Mouse (Mus musculus) Patski (cell line): ENCODE measurements around the gene Zc3h18. TPM values are rescaled to one million over a fixed set of nuclear protein-coding genes. Genes with fewer than 3 reads are reported as not detected.

Source experiments
- ATAC-seq: fragments of 100-300 bp; one replicate; pipeline ENCODE4 v1.8.0; 2021
- CTCF ChIA-PET: fragments of 350-600 bp; sonication (Branson Sonifier 250); formaldehyde crosslinking; loops from one replicate; lab custom pipeline; 2022; ENCODE audit warnings: inconsistent platforms; lab: Charles Lee
- POLR2A ChIA-PET: fragments of 350-600 bp; sonication (Branson Sonifier 250); formaldehyde crosslinking; loops from one replicate; lab custom pipeline; 2022; ENCODE audit warnings: antibody characterized with exemption, inconsistent platforms; lab: Charles Lee
- DNase-seq: peaks from one replicate; pipeline ENCODE4 v3.0.0-alpha.2; 2011; ENCODE audit warnings: low read depth, low spot score
- H3K27me3 ChIP-seq: fragments of 371-371 bp; one replicate; pipeline ENCODE4 v1.5.1; 2021
- CTCF ChIP-seq: fragments of 100-300 bp; IDR thresholded peaks from one replicate; pipeline ENCODE4 v1.5.1; 2021
- in situ Hi-C: fragments of 300-500 bp; cut with MboI; formaldehyde crosslinking; loops from 3 replicates; pipeline ENCODE4 v1.11.1; 2018; ENCODE audit warnings: low pct_unique_long_range_greater_than_20kb, mixed read lengths
- polyA plus RNA-seq: library from polyadenylated mRNA; unstranded; gene quantifications from one replicate; pipeline ENCODE4 v1.2.3, GENCODE M21; 2021

Gene Zc3h18
- polyA plus RNA-seq: 54.1 TPM

GRCm38 (mm10) chr8:122376365-122377231 is at the start of gene Zc3h18:
TSS of gene Zc3h18 (plus strand) at chr8:122376609.
- in situ Hi-C loops: loop anchor here (5.0 kb wide), 1 partner anchor 84 kb away; no protein-coding TSS in a partner anchor
- no peak for TF ChIP-seq CTCF
- peak; percentile 68 for ATAC-seq
- peak; percentile 85 for DNase-seq
- no peaks in the 10 kb centered on the region for H3K27me3 ChIP-seq
- POLR2A ChIA-PET: interaction anchor here (0.7 to 1.6 kb wide), 3 partner anchors 10 to 20 kb away, joined by 3 to 5 read pairs (median 3); no protein-coding TSS in a partner anchor
- CTCF ChIA-PET: interaction anchor here (0.9 kb wide), 1 partner anchor 11 kb away, joined by 3 read pairs; no protein-coding TSS in a partner anchor

GRCm38 (mm10) chr8:122329072-122329471 is 47.3 kb upstream of the Zc3h18 start:
- no peak for DNase-seq
- ChIA-PET POLR2A (no interaction called here), CTCF (interaction anchor here (1.4 to 5.8 kb wide), 3 partner anchors 10 to 54 kb away, joined by 3 to 46 read pairs (median 5); no protein-coding TSS in a partner anchor)
- H3K27me3 ChIP-seq: no peaks in the 10 kb centered on the region
- TF ChIP-seq CTCF: no peak
- in situ Hi-C loops: no loop called here
- no peak for ATAC-seq

- POLR2A ChIA-PET: no interaction called here
- CTCF ChIA-PET: interaction anchor here (1.4 to 5.8 kb wide), 5 partner anchors 9 to 352 kb away, joined by 3 to 46 read pairs (median 8); no protein-coding TSS in a partner anchor
- no peaks in the 10 kb centered on the region for H3K27me3 ChIP-seq
- no peak for DNase-seq
- in situ Hi-C loops: loop anchor here (5.0 kb wide), 1 partner anchor 47 kb away; the partner anchor contains the start of gene Zfpm1
- TF ChIP-seq CTCF: no peak
- no peak for ATAC-seq
Measured at GRCm38 (mm10) chr8:122329553-122330239, 46.7 kb upstream of the Zc3h18 start.

- H3K27me3 ChIP-seq: no peaks in the 10 kb centered on the region
- CTCF ChIA-PET: interaction anchor here (1.3 to 5.8 kb wide), 6 partner anchors 8 to 353 kb away, joined by 3 to 46 read pairs (median 6); no protein-coding TSS in a partner anchor
- no peak for TF ChIP-seq CTCF
- DNase-seq: no peak
- in situ Hi-C loops: loop anchor here (5.0 kb wide), 1 partner anchor 48 kb away; the partner anchor contains the start of gene Zfpm1
- POLR2A ChIA-PET: interaction anchor here (0.6 to 1.1 kb wide), 3 partner anchors 20 to 373 kb away, joined by 3 to 4 read pairs (median 3); no protein-coding TSS in a partner anchor
- no peak for ATAC-seq
Measured at GRCm38 (mm10) chr8:122330446-122331133, 45.8 kb upstream of the Zc3h18 start.

GRCm38 (mm10) chr8:122331134-122331523 is 45.3 kb upstream of the Zc3h18 start:
- no peak for DNase-seq
- ChIA-PET POLR2A (interaction anchor here (0.6 to 1.1 kb wide), 4 partner anchors 20 to 374 kb away, joined by 3 to 4 read pairs (median 3); no protein-coding TSS in a partner anchor), CTCF (interaction anchor here (1.2 to 5.8 kb wide), 7 partner anchors 38 to 353 kb away, joined by 3 to 46 read pairs (median 8); no protein-coding TSS in a partner anchor)
- TF ChIP-seq CTCF: no peak
- ATAC-seq: no peak
- in situ Hi-C loops: loop anchor here (5.0 kb wide), 1 partner anchor 49 kb away; the partner anchor contains the start of gene Zfpm1
- H3K27me3 ChIP-seq: no peaks in the 10 kb centered on the region

GRCm38 (mm10) chr8:122332753-122333506 is 43.5 kb upstream of the Zc3h18 start:
- ATAC-seq (peak; percentile 4), DNase-seq (no peak)
- H3K27me3 ChIP-seq: no peaks in the 10 kb centered on the region
- POLR2A ChIA-PET: interaction anchor here (0.6 to 1.5 kb wide), 4 partner anchors 43 to 370 kb away, joined by 3 to 5 read pairs (median 4); no protein-coding TSS in a partner anchor
- TF ChIP-seq CTCF: no peak
- in situ Hi-C loops: loop anchor here (5.0 kb wide), 1 partner anchor 51 kb away; the partner anchor contains the start of gene Zfpm1
- CTCF ChIA-PET: interaction anchor here (1.0 to 5.8 kb wide), 11 partner anchors 13 to 355 kb away, joined by 3 to 46 read pairs (median 7); no protein-coding TSS in a partner anchor

- POLR2A ChIA-PET: interaction anchor here (1.5 kb wide), 1 partner anchor 52 kb away, joined by 3 read pairs; no protein-coding TSS in a partner anchor
Measured at GRCm38 (mm10) chr8:122333531-122333930, 42.9 kb upstream of the Zc3h18 start.

GRCm38 (mm10) chr8:122334791-122335490 is 41.5 kb upstream of the Zc3h18 start:
- ATAC-seq: no peak
- no peaks in the 10 kb centered on the region for H3K27me3 ChIP-seq
- ChIA-PET CTCF (interaction anchor here (2.1 to 5.8 kb wide), 2 partner anchors 51 to 60 kb away, joined by 7 to 46 read pairs; no protein-coding TSS in a partner anchor), POLR2A (interaction anchor here (1.5 kb wide), 1 partner anchor 54 kb away, joined by 3 read pairs; no protein-coding TSS in a partner anchor)
- no peak for DNase-seq
- TF ChIP-seq CTCF: no peak
- in situ Hi-C loops: loop anchor here (5.0 kb wide), 1 partner anchor 53 kb away; the partner anchor contains the start of gene Zfpm1

More at GRCm38 (mm10) chr8:122333531-122333930, 42.9 kb upstream of the Zc3h18 start:
- TF ChIP-seq CTCF: no peak
- ATAC-seq (no peak), DNase-seq (no peak)
- in situ Hi-C loops: loop anchor here (5.0 kb wide), 1 partner anchor 51 kb away; the partner anchor contains the start of gene Zfpm1
- H3K27me3 ChIP-seq: no peaks in the 10 kb centered on the region
- CTCF ChIA-PET: interaction anchor here (1.0 to 5.8 kb wide), 8 partner anchors 12 to 59 kb away, joined by 3 to 46 read pairs (median 6); no protein-coding TSS in a partner anchor
